Mouse (Mus musculus) thymus, adult 2 months (tissue): ENCODE results near the gene Phf13. TPM values are rescaled to one million over a fixed set of nuclear protein-coding genes. Genes with fewer than 3 reads are reported as not detected.

ENCODE experiments used
- DNase-seq: peaks from one replicate; pipeline ENCODE4 v3.0.0; 2021
- H3K27ac ChIP-seq: fragments of 200-500 bp; 2 replicates; pipeline ENCODE4 v1.5.1; 2012; ENCODE audit warnings: low read length, control low read depth; ENCODE audit not compliant: control insufficient read depth, insufficient read depth
- H3K27me3 ChIP-seq: fragments of 200-500 bp; 2 replicates; pipeline ENCODE4 v1.6.1; 2012; ENCODE audit warnings: mild to moderate bottlenecking, low read length, moderate library complexity, mixed read lengths; ENCODE audit not compliant: control insufficient read depth, insufficient read depth
- H3K36me3 ChIP-seq: fragments of 200-500 bp; 2 replicates; pipeline ENCODE4 v1.6.1; 2012; ENCODE audit warnings: mild to moderate bottlenecking, low read length, moderate library complexity; ENCODE audit not compliant: control insufficient read depth, insufficient read depth
- H3K4me1 ChIP-seq: fragments of 200-500 bp; replicated peaks from 2 replicates; pipeline ENCODE4 v1.6.1; 2012; ENCODE audit warnings: low read length; ENCODE audit not compliant: control insufficient read depth, insufficient read depth
- H3K4me3 ChIP-seq: fragments of 200-500 bp; 2 replicates; pipeline ENCODE4 v1.5.1; 2012; ENCODE audit warnings: mild to moderate bottlenecking, low read length, control low read depth, moderate library complexity; ENCODE audit not compliant: control insufficient read depth, insufficient read depth
- CTCF ChIP-seq: fragments of 200-500 bp; IDR thresholded peaks from 2 replicates; pipeline ENCODE4 v1.5.1; 2012; ENCODE audit warnings: mild to moderate bottlenecking, control low read depth, low read length, moderate library complexity, borderline replicate concordance; ENCODE audit not compliant: control insufficient read depth, poor library complexity, insufficient read depth; ENCODE audit errors: extremely low read depth
- POLR2A ChIP-seq: fragments of 200-500 bp; IDR thresholded peaks from 2 replicates; pipeline ENCODE4 v1.6.1; 2012; ENCODE audit warnings: mild to moderate bottlenecking, low read length, control low read depth, moderate library complexity; ENCODE audit not compliant: control insufficient read depth, poor library complexity, insufficient read depth; ENCODE audit errors: extremely low read depth
- WGBS: fragments of 180-500 bp; shearing (Covaris S2); methylation state at CpG from one replicate; pipeline ENCODE4 v1.1.7; 2018; 5-methylcytosine and 5-hydroxymethylcytosine counted together
- polyA plus RNA-seq: library from polyadenylated mRNA; depleted of rRNA; stranded (reverse); fragments of >200 nt; gene quantifications from 2 replicates; pipeline ENCODE4 v1.2.3, GENCODE M21; 2012

Phf13 gene
- polyA plus RNA-seq, 1 experiment = 9.6 TPM

- no peaks in the 10 kb centered on the region for H3K27me3 ChIP-seq
- WGBS = 78% methylated on average over 12 of the region's 12 CpGs
- H3K4me3 ChIP-seq = no peak overlapping the region
- peaks cover 21% of the 10 kb centered on the region for H3K4me1 ChIP-seq
- TF ChIP-seq POLR2A (no peak), CTCF (no peak)
- peaks cover 8% of the 10 kb centered on the region; the same call in 1 of the 2 replicates for H3K36me3 ChIP-seq
- no peak overlapping the region for H3K27ac ChIP-seq
- no peak for DNase-seq
These were observed 17.2 kb upstream of the Phf13 start for GRCm38 (mm10) chr4:152013036-152013813.

- TF ChIP-seq POLR2A (no peak), CTCF (no peak)
- no peak for DNase-seq
- Histone ChIP-seq H3K27me3 (no peaks in the 10 kb centered on the region), H3K4me1 (peaks cover 27% of the 10 kb centered on the region), H3K27ac (no peak overlapping the region), H3K36me3 (peaks cover 8% of the 10 kb centered on the region; the same call in 1 of the 2 replicates), H3K4me3 (no peak overlapping the region)
- 96% methylated on average over 16 of the region's 16 CpGs for WGBS
These were observed 16.1 kb upstream of the Phf13 start for GRCm38 (mm10) chr4:152012109-152012508.

GRCm38 (mm10) chr4:152011171-152011760 is 15.2 kb upstream of the Phf13 start:
- H3K4me3 ChIP-seq = peak overlapping the region; percentile 93; the same call in 1 of the 2 replicates
- no peak overlapping the region for H3K27ac ChIP-seq
- 84% methylated on average over 8 of the region's 8 CpGs for WGBS

GRCm38 (mm10) chr4:152010707-152011134 is 14.7 kb upstream of the Phf13 start:
- H3K36me3 ChIP-seq = peaks cover 8% of the 10 kb centered on the region; the same call in 1 of the 2 replicates
- WGBS = 20% methylated on average over 13 of the region's 13 CpGs
- H3K27me3 ChIP-seq = no peaks in the 10 kb centered on the region
- DNase-seq = no peak
- peak overlapping the region; percentile 93 for H3K4me3 ChIP-seq
- TF ChIP-seq CTCF = no peak
- TF ChIP-seq POLR2A = no peak
- peaks cover 27% of the 10 kb centered on the region for H3K4me1 ChIP-seq
- H3K27ac ChIP-seq = no peak overlapping the region

More at GRCm38 (mm10) chr4:152011171-152011760, 15.2 kb upstream of the Phf13 start:
- H3K36me3 ChIP-seq = peaks cover 8% of the 10 kb centered on the region; the same call in 1 of the 2 replicates
- no peak for TF ChIP-seq POLR2A
- no peak for TF ChIP-seq CTCF
- no peak for DNase-seq
- H3K4me1 ChIP-seq = peaks cover 27% of the 10 kb centered on the region
- H3K27me3 ChIP-seq = no peaks in the 10 kb centered on the region

GRCm38 (mm10) chr4:152010091-152010706 is 14.1 kb upstream of the Phf13 start:
- H3K4me3 ChIP-seq = peak overlapping the region; percentile 93
- H3K36me3 ChIP-seq = peaks cover 8% of the 10 kb centered on the region; the same call in 1 of the 2 replicates
- TF ChIP-seq POLR2A (no peak), CTCF (no peak)
- H3K27ac ChIP-seq = no peak overlapping the region
- H3K27me3 ChIP-seq = no peaks in the 10 kb centered on the region
- no peak for DNase-seq
- H3K4me1 ChIP-seq = peaks cover 27% of the 10 kb centered on the region
- 6% methylated on average over 10 of the region's 10 CpGs for WGBS

- peak overlapping the region; percentile 20; the same call in 1 of the 2 replicates for H3K27ac ChIP-seq
- TF ChIP-seq POLR2A = no peak
- no peak; the same call in 1 of the 2 replicates for TF ChIP-seq CTCF
- no peak for DNase-seq
- H3K4me1 ChIP-seq = peaks cover 27% of the 10 kb centered on the region
- peak overlapping the region; percentile 93 for H3K4me3 ChIP-seq
- under 1% methylated on average over 115 of the region's 115 CpGs for WGBS
- H3K27me3 ChIP-seq = no peaks in the 10 kb centered on the region
- H3K36me3 ChIP-seq = peaks cover 3% of the 10 kb centered on the region; the same call in 1 of the 2 replicates
These were observed 13.3 kb upstream of the Phf13 start for GRCm38 (mm10) chr4:152009076-152010051.
